Mouse (Mus musculus): ENCODE data around the gene Sept9. TPM values are rescaled to one million over a fixed set of nuclear protein-coding genes. Genes with fewer than 3 reads are reported as not detected.

The Sept9 gene
- polyA plus RNA-seq, 1 experiment: 45.3 TPM

- H3K4me1 ChIP-seq (ENCODE audit: control insufficient read depth, insufficient read depth, insufficient read length): no peaks in the 10 kb centered on the region
- no peaks in the 10 kb centered on the region for H3K27me3 ChIP-seq (ENCODE audit: control insufficient read depth, insufficient read depth, low read length)
- H3K4me3 ChIP-seq (ENCODE audit: extremely low read depth, insufficient read depth, insufficient read length): no peak overlapping the region
- no peak overlapping the region for H3K27ac ChIP-seq (ENCODE audit: insufficient read depth, low read length)
- TF ChIP-seq POLR2A (IDR thresholded peaks at IDR 0.05; ENCODE audit: low read depth, low read length) (no peak), CTCF (IDR thresholded peaks at IDR 0.05; ENCODE audit: extremely low read depth, insufficient read depth, insufficient read length, insufficient replicate concordance) (no peak)
- H3K36me3 ChIP-seq (ENCODE audit: control insufficient read depth, insufficient read depth, low read length): no peaks in the 10 kb centered on the region
- no peak for DNase-seq (ENCODE audit: low read depth in 1 of 2, low spot score in 2 of 2)
- 93% methylated on average over 10 of the region's 10 CpGs for WGBS
Measured at GRCm38 (mm10) chr11:117401583-117402367, 202.3 kb downstream of the Sept9 start.

- Histone ChIP-seq H3K27me3 (ENCODE audit: control insufficient read depth, insufficient read depth, low read length) (no peaks in the 10 kb centered on the region), H3K27ac (ENCODE audit: insufficient read depth, low read length) (no peak overlapping the region), H3K36me3 (ENCODE audit: control insufficient read depth, insufficient read depth, low read length) (no peaks in the 10 kb centered on the region), H3K4me3 (ENCODE audit: extremely low read depth, insufficient read depth, insufficient read length) (no peak overlapping the region), H3K4me1 (ENCODE audit: control insufficient read depth, insufficient read depth, insufficient read length) (no peaks in the 10 kb centered on the region)
- no peak for TF ChIP-seq CTCF (IDR thresholded peaks at IDR 0.05; ENCODE audit: extremely low read depth, insufficient read depth, insufficient read length, insufficient replicate concordance)
- no peak for TF ChIP-seq POLR2A (IDR thresholded peaks at IDR 0.05; ENCODE audit: low read depth, low read length)
- DNase-seq (ENCODE audit: low read depth in 1 of 2, low spot score in 2 of 2): no peak
- WGBS: 65% methylated on average over 11 of the region's 11 CpGs
Measured at GRCm38 (mm10) chr11:117402550-117402949, 203.1 kb downstream of the Sept9 start.

GRCm38 (mm10) chr11:117403073-117403472 is 203.6 kb downstream of the Sept9 start:
- Histone ChIP-seq H3K27ac (ENCODE audit: insufficient read depth, low read length) (no peak overlapping the region), H3K27me3 (ENCODE audit: control insufficient read depth, insufficient read depth, low read length) (no peaks in the 10 kb centered on the region), H3K4me1 (ENCODE audit: control insufficient read depth, insufficient read depth, insufficient read length) (no peaks in the 10 kb centered on the region; the same call in 1 of the 2 replicates), H3K4me3 (ENCODE audit: extremely low read depth, insufficient read depth, insufficient read length) (no peak overlapping the region), H3K36me3 (ENCODE audit: control insufficient read depth, insufficient read depth, low read length) (no peaks in the 10 kb centered on the region)
- no peak for DNase-seq (ENCODE audit: low read depth in 1 of 2, low spot score in 2 of 2)
- no peak for TF ChIP-seq CTCF (IDR thresholded peaks at IDR 0.05; ENCODE audit: extremely low read depth, insufficient read depth, insufficient read length, insufficient replicate concordance)
- no peak for TF ChIP-seq POLR2A (IDR thresholded peaks at IDR 0.05; ENCODE audit: low read depth, low read length)
- WGBS: 32% methylated on average over 6 of the region's 6 CpGs

- H3K4me3 ChIP-seq (ENCODE audit: extremely low read depth, insufficient read depth, insufficient read length): no peak overlapping the region
- H3K36me3 ChIP-seq (ENCODE audit: control insufficient read depth, insufficient read depth, low read length): no peaks in the 10 kb centered on the region
- TF ChIP-seq POLR2A (IDR thresholded peaks at IDR 0.05; ENCODE audit: low read depth, low read length): no peak
- WGBS: 54% methylated on average over 7 of the region's 7 CpGs
- DNase-seq (ENCODE audit: low read depth in 1 of 2, low spot score in 2 of 2): no peak
- no peaks in the 10 kb centered on the region; the same call in 1 of the 2 replicates for H3K27me3 ChIP-seq (ENCODE audit: control insufficient read depth, insufficient read depth, low read length)
- H3K4me1 ChIP-seq (ENCODE audit: control insufficient read depth, insufficient read depth, insufficient read length): no peaks in the 10 kb centered on the region; the same call in 1 of the 2 replicates
- no peak overlapping the region for H3K27ac ChIP-seq (ENCODE audit: insufficient read depth, low read length)
Measured at GRCm38 (mm10) chr11:117403781-117404180, 204.3 kb downstream of the Sept9 start.

- no peaks in the 10 kb centered on the region; the same call in 1 of the 2 replicates for H3K27me3 ChIP-seq (ENCODE audit: control insufficient read depth, insufficient read depth, low read length)
Measured at GRCm38 (mm10) chr11:117406711-117407110, 207.2 kb downstream of the Sept9 start.

GRCm38 (mm10) chr11:117407196-117407595 is 207.7 kb downstream of the Sept9 start:
- no peak for TF ChIP-seq CTCF (IDR thresholded peaks at IDR 0.05; ENCODE audit: extremely low read depth, insufficient read depth, insufficient read length, insufficient replicate concordance)
- no peak for TF ChIP-seq POLR2A (IDR thresholded peaks at IDR 0.05; ENCODE audit: low read depth, low read length)
- Histone ChIP-seq H3K36me3 (ENCODE audit: control insufficient read depth, insufficient read depth, low read length) (no peaks in the 10 kb centered on the region), H3K27me3 (ENCODE audit: control insufficient read depth, insufficient read depth, low read length) (no peaks in the 10 kb centered on the region; the same call in 1 of the 2 replicates), H3K4me1 (ENCODE audit: control insufficient read depth, insufficient read depth, insufficient read length) (no peaks in the 10 kb centered on the region; the same call in 1 of the 2 replicates), H3K27ac (ENCODE audit: insufficient read depth, low read length) (no peak overlapping the region), H3K4me3 (ENCODE audit: extremely low read depth, insufficient read depth, insufficient read length) (no peak overlapping the region)
- no peak for DNase-seq (ENCODE audit: low read depth in 1 of 2, low spot score in 2 of 2)
- WGBS: 39% methylated on average over 4 of the region's 4 CpGs

More at GRCm38 (mm10) chr11:117406711-117407110, 207.2 kb downstream of the Sept9 start:
- Histone ChIP-seq H3K27ac (ENCODE audit: insufficient read depth, low read length) (no peak overlapping the region), H3K36me3 (ENCODE audit: control insufficient read depth, insufficient read depth, low read length) (no peaks in the 10 kb centered on the region), H3K4me3 (ENCODE audit: extremely low read depth, insufficient read depth, insufficient read length) (no peak overlapping the region), H3K4me1 (ENCODE audit: control insufficient read depth, insufficient read depth, insufficient read length) (no peaks in the 10 kb centered on the region; the same call in 1 of the 2 replicates)
- TF ChIP-seq CTCF (IDR thresholded peaks at IDR 0.05; ENCODE audit: extremely low read depth, insufficient read depth, insufficient read length, insufficient replicate concordance) (no peak), POLR2A (IDR thresholded peaks at IDR 0.05; ENCODE audit: low read depth, low read length) (no peak)
- DNase-seq (ENCODE audit: low read depth in 1 of 2, low spot score in 2 of 2): no peak
- WGBS: 86% methylated on average over 1 of the region's 1 CpGs
